ENCODE assay signal across 13 mouse cellular contexts in the genomic region with DNA sequence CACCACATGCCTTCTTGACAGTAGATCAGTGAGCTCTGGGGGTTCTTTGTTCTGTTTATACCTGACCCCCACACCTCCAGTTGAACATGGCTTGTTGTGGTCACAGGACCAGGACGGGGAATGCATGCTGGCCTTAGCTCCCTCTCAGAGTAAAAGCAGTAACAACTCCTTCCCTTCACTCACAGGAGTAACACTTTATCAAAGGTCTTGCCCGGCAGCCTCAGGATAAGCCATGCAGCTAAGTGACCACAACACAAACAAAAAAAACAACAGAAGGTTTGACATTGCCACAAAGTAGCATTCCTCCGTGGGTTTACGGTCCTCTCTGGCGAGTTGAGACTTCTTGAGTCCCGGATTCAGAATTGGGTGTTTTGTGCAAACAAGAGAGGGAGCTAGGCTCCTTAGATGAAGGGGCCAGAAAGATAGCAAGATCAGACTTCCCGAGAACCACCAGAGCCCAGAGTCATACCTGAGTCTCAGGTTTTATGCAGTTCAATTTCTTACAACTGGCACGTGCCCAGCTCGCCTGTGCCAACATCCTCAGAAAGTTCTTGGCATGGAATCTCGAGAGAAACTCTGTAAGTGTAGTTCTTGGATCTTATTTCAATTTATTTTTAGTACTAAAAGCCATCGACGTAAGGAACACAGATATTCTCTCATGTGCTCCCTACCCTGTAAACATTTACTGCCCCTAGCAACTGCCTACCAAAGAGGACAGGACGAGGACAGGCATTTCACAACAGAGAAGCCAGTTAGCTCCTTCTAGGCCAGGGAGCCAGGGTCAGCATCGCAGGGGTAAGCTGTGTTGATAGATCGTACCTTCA. TPM values are rescaled to one million over a fixed set of nuclear protein-coding genes. Genes with fewer than 3 reads are reported as not detected.
DNase-seq lines count a peak whose midpoint lies in the region; ATAC-seq and TF ChIP-seq lines count a peak whose summit lies in the region.
"Had no signal": no experiment of that assay in that cellular context is flagged by ENCODE, and none has a peak within 500 bp of the region (broad histone marks: within the 10 kb centered on the region; RNA-seq: fewer than 3 reads in every experiment).

No protein-coding gene starts in this region.

- 77% methylated on average over 15 of the region's 15 CpGs for WGBS in embryonic facial prominence, embryonic 13.5 days
- 83% methylated on average over 15 of the region's 15 CpGs for WGBS in embryonic facial prominence, embryonic 10.5 days
- WGBS in lung, embryonic 14.5 days, result 72% methylated on average over 15 of the region's 15 CpGs
- WGBS in midbrain, embryonic 16.5 days, result 83% methylated on average over 15 of the region's 15 CpGs

- no peak overlapping the region for H3K4me3 ChIP-seq in embryonic facial prominence, embryonic 13.5 days
- H3K4me3 ChIP-seq in embryonic facial prominence, embryonic 10.5 days, result no peak overlapping the region
- H3K4me3 ChIP-seq in ES-Bruce4 (ENCODE audit: low read depth, low read length), result no peak overlapping the region
- no peak overlapping the region for H3K4me3 ChIP-seq in lung, embryonic 14.5 days (ENCODE audit: low read depth, low read length)
- no peak overlapping the region for H3K4me3 ChIP-seq in midbrain, embryonic 16.5 days (ENCODE audit: low read depth, low read length)
- H3K4me3 ChIP-seq: midbrain, embryonic 12.5 days had no signal

- TF ChIP-seq EP300 in ES-Bruce4 (IDR thresholded peaks at IDR 0.05; ENCODE audit: insufficient read depth, low read depth, low read length), result no peak

- H3K9me3 ChIP-seq in embryonic facial prominence, embryonic 13.5 days, result no peaks in the 10 kb centered on the region
- no peaks in the 10 kb centered on the region for H3K9me3 ChIP-seq in embryonic facial prominence, embryonic 10.5 days
- H3K9me3 ChIP-seq in ES-Bruce4 (replicated peaks; ENCODE audit: control insufficient read depth, insufficient read depth, low read length, poor library complexity, severe bottlenecking), result no peaks in the 10 kb centered on the region
- no peaks in the 10 kb centered on the region for H3K9me3 ChIP-seq in lung, embryonic 14.5 days (ENCODE audit: low read depth, low read length)
- no peaks in the 10 kb centered on the region for H3K9me3 ChIP-seq in midbrain, embryonic 16.5 days (replicated peaks; ENCODE audit: control insufficient read depth, low read length, poor library complexity, severe bottlenecking)
- H3K9me3 ChIP-seq: midbrain, embryonic 12.5 days had no signal

- no peaks in the 10 kb centered on the region for H3K27me3 ChIP-seq in embryonic facial prominence, embryonic 13.5 days
- no peaks in the 10 kb centered on the region for H3K27me3 ChIP-seq in embryonic facial prominence, embryonic 10.5 days (replicated peaks; ENCODE audit: low read depth, poor library complexity, severe bottlenecking)
- no peaks in the 10 kb centered on the region for H3K27me3 ChIP-seq in ES-Bruce4 (ENCODE audit: control insufficient read depth, insufficient read depth, low read length, poor library complexity, severe bottlenecking)
- no peaks in the 10 kb centered on the region for H3K27me3 ChIP-seq in lung, embryonic 14.5 days (ENCODE audit: insufficient read depth, low read length)
- no peaks in the 10 kb centered on the region for H3K27me3 ChIP-seq in midbrain, embryonic 16.5 days (ENCODE audit: control insufficient read depth, insufficient read depth, low read depth, low read length)

- no peak for ATAC-seq in embryonic facial prominence, embryonic 13.5 days (ENCODE audit: insufficient number of reproducible peaks, insufficient read depth, low FRiP score, low TSS enrichment, low read depth)
- ATAC-seq in lung, embryonic 14.5 days (ENCODE audit: insufficient read depth), result no peak
- no peak for ATAC-seq in midbrain, embryonic 16.5 days

- no peak overlapping the region for H3K27ac ChIP-seq in embryonic facial prominence, embryonic 13.5 days
- H3K27ac ChIP-seq in embryonic facial prominence, embryonic 10.5 days (replicated peaks), result no peak overlapping the region
- H3K27ac ChIP-seq in ES-Bruce4 (ENCODE audit: insufficient read depth, low read length), result peak overlapping the region; percentile 17; the same call in 1 of the 2 replicates
- no peak overlapping the region for H3K27ac ChIP-seq in lung, embryonic 14.5 days (ENCODE audit: low read depth)
- H3K27ac ChIP-seq in midbrain, embryonic 16.5 days (ENCODE audit: low read length), result no peak overlapping the region
- H3K27ac ChIP-seq: midbrain, embryonic 12.5 days had no signal

- H3K36me3 ChIP-seq in embryonic facial prominence, embryonic 13.5 days, result no peaks in the 10 kb centered on the region
- H3K36me3 ChIP-seq in embryonic facial prominence, embryonic 10.5 days (replicated peaks), result no peaks in the 10 kb centered on the region
- no peaks in the 10 kb centered on the region for H3K36me3 ChIP-seq in ES-Bruce4 (ENCODE audit: control insufficient read depth, insufficient read depth, low read length, poor library complexity, severe bottlenecking)
- H3K36me3 ChIP-seq in lung, embryonic 14.5 days (ENCODE audit: insufficient read depth), result no peaks in the 10 kb centered on the region
- H3K36me3 ChIP-seq in midbrain, embryonic 16.5 days (ENCODE audit: control insufficient read depth, insufficient read depth, low read length), result no peaks in the 10 kb centered on the region
- H3K36me3 ChIP-seq: midbrain, embryonic 12.5 days had no signal

- peaks cover 15% of the 10 kb centered on the region for H3K4me1 ChIP-seq in embryonic facial prominence, embryonic 13.5 days
- peaks cover 8% of the 10 kb centered on the region for H3K4me1 ChIP-seq in embryonic facial prominence, embryonic 10.5 days
- H3K4me1 ChIP-seq in ES-Bruce4 (ENCODE audit: control insufficient read depth, insufficient read depth, low read length), result no peaks in the 10 kb centered on the region
- peaks cover 6% of the 10 kb centered on the region; the same call in 1 of the 2 replicates for H3K4me1 ChIP-seq in lung, embryonic 14.5 days (ENCODE audit: insufficient read depth)
- peaks cover 6% of the 10 kb centered on the region for H3K4me1 ChIP-seq in midbrain, embryonic 16.5 days (ENCODE audit: control insufficient read depth, insufficient read depth, low read length)

- TF ChIP-seq POLR2A in ES-Bruce4 (IDR thresholded peaks at IDR 0.05; ENCODE audit: insufficient read depth, low read length), result no peak

- DNase-seq in embryonic facial prominence, embryonic 10.5 days (ENCODE audit: low spot score), result no peak
- peak; percentile 41 to 62 for DNase-seq in heart, adult 9 months (ENCODE audit: low spot score in 2 of 2)
- DNase-seq in lung, embryonic 14.5 days, result peak; percentile 12
- no peak for DNase-seq in frontal cortex, postnatal 36 days (ENCODE audit: low spot score in 2 of 2)
- no peak for DNase-seq in embryo, embryonic 10 days (ENCODE audit: low spot score)
- DNase-seq: adrenal gland, postnatal 14 days; cerebellum, adult 8-10 months; kidney, postnatal 14 days had no signal

- no peak overlapping the region for H3K4me2 ChIP-seq in embryonic facial prominence, embryonic 13.5 days
- H3K4me2 ChIP-seq in lung, embryonic 14.5 days, result no peak overlapping the region
- no peak overlapping the region for H3K4me2 ChIP-seq in midbrain, embryonic 16.5 days (ENCODE audit: low read length)
- H3K4me2 ChIP-seq: midbrain, embryonic 12.5 days had no signal

- H3K9ac ChIP-seq in embryonic facial prominence, embryonic 13.5 days, result 0 out of 2 replicates have a peak overlapping the region, but pooled peaks have one; percentile 11
- H3K9ac ChIP-seq in ES-Bruce4 (ENCODE audit: low read depth, poor library complexity, severe bottlenecking), result no peak overlapping the region
- H3K9ac ChIP-seq in lung, embryonic 14.5 days, result no peak overlapping the region
- no peak overlapping the region for H3K9ac ChIP-seq in midbrain, embryonic 16.5 days (ENCODE audit: low read depth, low read length)
- H3K9ac ChIP-seq: midbrain, embryonic 12.5 days had no signal

- TF ChIP-seq CTCF in ES-Bruce4 (IDR thresholded peaks at IDR 0.05; ENCODE audit: low read depth, low read length), result no peak
- no peak for TF ChIP-seq CTCF in lung, embryonic 14.5 days (IDR thresholded peaks at IDR 0.05; ENCODE audit: low read depth)

RNA-seq across cellular contexts. Expression of a gene that starts 1.3 kb away (rescaled TPM):
- polyA plus RNA-seq in embryonic facial prominence, embryonic 13.5 days (2015; fragmentation: Nextera tagmentation; extraction: Ambion mirVana), result not detected in 2 replicates
- not detected in 2 replicates for polyA plus RNA-seq in embryonic facial prominence, embryonic 10.5 days (2016; fragmentation: Nextera tagmentation; extraction: Ambion mirVana)
- not detected in 2 replicates for polyA plus RNA-seq in ES-Bruce4 (2011; ENCODE audit: insufficient read depth, insufficient read length, low read depth, missing spikeins)
- 0.14 TPM in 1 of 2 replicates, not detected in the other for polyA plus RNA-seq in lung, embryonic 14.5 days (2014; fragmentation: Nextera tagmentation; extraction: Ambion mirVana)
- not detected in 2 replicates for polyA plus RNA-seq in midbrain, embryonic 16.5 days (2015; fragmentation: Nextera tagmentation; extraction: Ambion mirVana)
- polyA plus RNA-seq: hindbrain, embryonic 11.5 days; midbrain, embryonic 12.5 days had no signal

RNA-seq across cellular contexts. Expression of a gene that starts 5.0 kb away (rescaled TPM):
- polyA plus RNA-seq in embryonic facial prominence, embryonic 13.5 days (2015; fragmentation: Nextera tagmentation; extraction: Ambion mirVana), result 13.9 and 16.4 TPM in 2 replicates
- 23.8 and 25.5 TPM in 2 replicates for polyA plus RNA-seq in embryonic facial prominence, embryonic 10.5 days (2016; fragmentation: Nextera tagmentation; extraction: Ambion mirVana)
- polyA plus RNA-seq in ES-Bruce4 (2011; ENCODE audit: insufficient read depth, insufficient read length, low read depth, missing spikeins), result 42.2 and 47.0 TPM in 2 replicates
- 20.3 and 23.0 TPM in 2 replicates for polyA plus RNA-seq in lung, embryonic 14.5 days (2014; fragmentation: Nextera tagmentation; extraction: Ambion mirVana)
- 6.5 and 7.0 TPM in 2 replicates for polyA plus RNA-seq in midbrain, embryonic 16.5 days (2015; fragmentation: Nextera tagmentation; extraction: Ambion mirVana)

RNA-seq across cellular contexts. Expression of a gene that starts 7.4 kb away (rescaled TPM):
- 2.1 TPM in 1 of 2 replicates, not detected in the other for polyA plus RNA-seq in embryonic facial prominence, embryonic 13.5 days (2015; fragmentation: Nextera tagmentation; extraction: Ambion mirVana)
- polyA plus RNA-seq in embryonic facial prominence, embryonic 10.5 days (2016; fragmentation: Nextera tagmentation; extraction: Ambion mirVana), result 2.6 TPM in 1 of 2 replicates, not detected in the other
- 47.3 and 67.3 TPM in 2 replicates for polyA plus RNA-seq in ES-Bruce4 (2011; ENCODE audit: insufficient read depth, insufficient read length, low read depth, missing spikeins)
- not detected in 2 replicates for polyA plus RNA-seq in lung, embryonic 14.5 days (2014; fragmentation: Nextera tagmentation; extraction: Ambion mirVana)
- not detected in 2 replicates for polyA plus RNA-seq in midbrain, embryonic 16.5 days (2015; fragmentation: Nextera tagmentation; extraction: Ambion mirVana)
- polyA plus RNA-seq: hindbrain, embryonic 11.5 days; midbrain, embryonic 12.5 days had no signal

RNA-seq across cellular contexts. Expression of a gene that starts 21.1 kb away (rescaled TPM):
- 67.9 and 79.8 TPM in 2 replicates for polyA plus RNA-seq in embryonic facial prominence, embryonic 13.5 days (2015; fragmentation: Nextera tagmentation; extraction: Ambion mirVana)
- 85.6 and 87.1 TPM in 2 replicates for polyA plus RNA-seq in embryonic facial prominence, embryonic 10.5 days (2016; fragmentation: Nextera tagmentation; extraction: Ambion mirVana)
- 59.1 and 66.6 TPM in 2 replicates for polyA plus RNA-seq in ES-Bruce4 (2011; ENCODE audit: insufficient read depth, insufficient read length, low read depth, missing spikeins)
- polyA plus RNA-seq in lung, embryonic 14.5 days (2014; fragmentation: Nextera tagmentation; extraction: Ambion mirVana), result 66.8 and 67.6 TPM in 2 replicates
- 61.4 and 69.9 TPM in 2 replicates for polyA plus RNA-seq in midbrain, embryonic 16.5 days (2015; fragmentation: Nextera tagmentation; extraction: Ambion mirVana)

RNA-seq across cellular contexts. Expression of a gene that starts 21.3 kb away (rescaled TPM):
- 6.0 and 7.4 TPM in 2 replicates for polyA plus RNA-seq in embryonic facial prominence, embryonic 13.5 days (2015; fragmentation: Nextera tagmentation; extraction: Ambion mirVana)
- polyA plus RNA-seq in embryonic facial prominence, embryonic 10.5 days (2016; fragmentation: Nextera tagmentation; extraction: Ambion mirVana), result 9.9 and 11.3 TPM in 2 replicates
- 4.1 and 5.6 TPM in 2 replicates for polyA plus RNA-seq in ES-Bruce4 (2011; ENCODE audit: insufficient read depth, insufficient read length, low read depth, missing spikeins)
- polyA plus RNA-seq in lung, embryonic 14.5 days (2014; fragmentation: Nextera tagmentation; extraction: Ambion mirVana), result 5.7 and 6.1 TPM in 2 replicates
- polyA plus RNA-seq in midbrain, embryonic 16.5 days (2015; fragmentation: Nextera tagmentation; extraction: Ambion mirVana), result 6.4 and 6.7 TPM in 2 replicates

Comparison
In these comparisons a context has a peak if more than half of its experiments do, and no peak if none do; other contexts are left out.
1. DNase-seq: peak in heart, adult 9 months (2 of 2) and lung, embryonic 14.5 days (single experiment); none in embryonic facial prominence, embryonic 10.5 days (single experiment), frontal cortex, postnatal 36 days (0 of 2) and embryo, embryonic 10 days (single experiment).
2. RNA of a gene that starts 7.4 kb away (polyA plus RNA-seq): 47.3 to 67.3 TPM in ES-Bruce4; 2.6 TPM in embryonic facial prominence, embryonic 10.5 days, 2.1 TPM in embryonic facial prominence, embryonic 13.5 days, not detected in lung, embryonic 14.5 days and not detected in midbrain, embryonic 16.5 days; every median in the first group is over 10 times any median in the second.